Mouse (Mus musculus): ENCODE results near the gene Kynu.

GRCm38 (mm10) chr2:43555062-43555888 lies at the start of gene Kynu:
- TF ChIP-seq CTCF (IDR thresholded peaks at IDR 0.05), result no peak
- no peak for TF ChIP-seq EP300 (IDR thresholded peaks at IDR 0.05; ENCODE audit: insufficient read depth, low read depth, low read length)
- no peak for TF ChIP-seq POLR2A (IDR thresholded peaks at IDR 0.05; ENCODE audit: insufficient read depth, low read depth, low read length)
